ENCODE assay signal across 8 mouse cellular contexts in the genomic region with DNA sequence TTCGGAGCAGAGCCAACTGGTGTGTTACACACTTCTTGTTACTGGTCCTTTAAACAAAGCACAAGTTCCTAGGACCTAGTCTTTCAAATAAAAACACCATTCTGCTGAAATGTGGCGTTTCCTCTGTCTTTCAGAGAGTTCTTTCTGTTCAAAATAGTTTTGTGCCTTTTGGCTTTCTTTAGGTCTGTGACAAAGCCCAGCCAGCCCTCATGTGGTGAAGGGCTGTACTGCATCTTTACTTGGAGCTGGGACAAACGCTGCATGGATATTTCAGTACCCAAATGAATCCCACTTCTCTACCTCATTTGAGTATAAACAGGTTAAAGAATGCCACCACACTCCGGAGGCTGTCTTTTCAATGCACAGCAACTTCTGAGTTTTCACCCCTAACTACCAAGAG.
DNase-seq lines count a peak whose midpoint lies in the region; ATAC-seq and TF ChIP-seq lines count a peak whose summit lies in the region.

No protein-coding gene starts in this region.

- no peak for TF ChIP-seq POLR2A in liver, adult 2 months (IDR thresholded peaks at IDR 0.05; ENCODE audit: extremely low read depth, insufficient read depth, low read length)

- no peak overlapping the region for H3K4me3 ChIP-seq in liver, adult 2 months (ENCODE audit: insufficient read depth, low read depth, low read length)
- no peak overlapping the region for H3K4me3 ChIP-seq in liver, embryonic 12.5 days

- H3K9me3 ChIP-seq in liver, embryonic 12.5 days (replicated peaks), result no peaks in the 10 kb centered on the region

- H3K4me2 ChIP-seq in liver, embryonic 12.5 days, result no peak overlapping the region

- in situ Hi-C loops in Patski (cut with MboI; ENCODE audit: low pct_unique_long_range_greater_than_20kb), result loop anchor here (5.0 kb wide), 1 partner anchor 404 kb away; no protein-coding TSS in a partner anchor

- H3K27me3 ChIP-seq in liver, adult 2 months (ENCODE audit: control insufficient read depth, insufficient read depth, low read length), result no peaks in the 10 kb centered on the region
- no peaks in the 10 kb centered on the region for H3K27me3 ChIP-seq in liver, embryonic 12.5 days (replicated peaks)
- H3K27me3 ChIP-seq in Patski, result no peaks in the 10 kb centered on the region

- POLR2A ChIA-PET in Patski (lab: Charles Lee), result no interaction called here

- no peaks in the 10 kb centered on the region for H3K79me2 ChIP-seq in liver, adult 2 months (ENCODE audit: control insufficient read depth, insufficient read depth, low read length)

- DNase-seq in liver, adult 2 months (ENCODE audit: extremely low read depth, low read depth, low spot score), result peak; percentile 40
- no peak for DNase-seq in Patski (ENCODE audit: low read depth, low spot score)
- peak; percentile 67 to 72 for DNase-seq in cerebellum, postnatal 4 days (ENCODE audit: low spot score in 2 of 2)
- peak; percentile 82 for DNase-seq in heart, postnatal 4 days
- peak; percentile 70 to 84 for DNase-seq in left cerebral cortex, postnatal 25 days (ENCODE audit: low spot score in 2 of 2)
- DNase-seq in ovary, postnatal 36 days (ENCODE audit: low spot score), result peak; percentile 65

- peak; percentile 68; the same call in 1 of the 2 replicates for TF ChIP-seq CTCF in liver, adult 2 months (IDR thresholded peaks at IDR 0.05; ENCODE audit: low read depth, low read length)
- TF ChIP-seq CTCF in Patski (IDR thresholded peaks at IDR 0.05), result peak; percentile 86

- ATAC-seq in liver, embryonic 12.5 days, result no peak
- peak; percentile 71 for ATAC-seq in Patski
- no peak for ATAC-seq in erythroblast, adult 5-6 weeks (replicated peaks; ENCODE audit: low FRiP score, poor library complexity, severe bottlenecking)

- intact Hi-C loops in left cerebral cortex, postnatal 25 days (cut with DNase I), result loop anchor here (2.0 to 5.0 kb wide), 3 partner anchors 89 to 569 kb away; a partner anchor contains a TSS

- 33% methylated on average over 4 of the region's 4 CpGs for WGBS in liver, adult 2 months
- 45% methylated on average over 4 of the region's 4 CpGs for WGBS in liver, embryonic 12.5 days (ENCODE audit: insufficient replicate concordance)

- no peaks in the 10 kb centered on the region for H3K36me3 ChIP-seq in liver, adult 2 months (ENCODE audit: control insufficient read depth, insufficient read depth, low read length)
- H3K36me3 ChIP-seq in liver, embryonic 12.5 days, result peaks cover 9% of the 10 kb centered on the region; the same call in 1 of the 2 replicates

- H3K4me1 ChIP-seq in liver, adult 2 months (ENCODE audit: control insufficient read depth, insufficient read depth, low read length), result 0 out of 2 replicates have a peak, but pooled peaks cover 2% of the 10 kb centered on the region
- H3K4me1 ChIP-seq in liver, embryonic 12.5 days, result no peaks in the 10 kb centered on the region

- H3K27ac ChIP-seq in liver, adult 2 months (replicated peaks; ENCODE audit: insufficient read depth, low read depth, low read length), result no peak overlapping the region
- H3K27ac ChIP-seq in liver, embryonic 12.5 days, result no peak overlapping the region

- H3K9ac ChIP-seq in liver, adult 2 months (ENCODE audit: low read depth, low read length), result no peak overlapping the region
- H3K9ac ChIP-seq in liver, embryonic 12.5 days, result no peak overlapping the region

- CTCF ChIA-PET in Patski (lab: Charles Lee), result interaction anchor here (0.5 to 7.2 kb wide), 16 partner anchors 13 to 411 kb away, joined by 3 to 54 read pairs (median 4); no protein-coding TSS in a partner anchor
